Mouse (Mus musculus): Measurements from ENCODE around the gene Carm1. TPM values are rescaled to one million over a fixed set of nuclear protein-coding genes. Genes with fewer than 3 reads are reported as not detected.

Gene Carm1
- polyA plus RNA-seq, 1 experiment from 2014 or later: 78.0 TPM

DNA sequence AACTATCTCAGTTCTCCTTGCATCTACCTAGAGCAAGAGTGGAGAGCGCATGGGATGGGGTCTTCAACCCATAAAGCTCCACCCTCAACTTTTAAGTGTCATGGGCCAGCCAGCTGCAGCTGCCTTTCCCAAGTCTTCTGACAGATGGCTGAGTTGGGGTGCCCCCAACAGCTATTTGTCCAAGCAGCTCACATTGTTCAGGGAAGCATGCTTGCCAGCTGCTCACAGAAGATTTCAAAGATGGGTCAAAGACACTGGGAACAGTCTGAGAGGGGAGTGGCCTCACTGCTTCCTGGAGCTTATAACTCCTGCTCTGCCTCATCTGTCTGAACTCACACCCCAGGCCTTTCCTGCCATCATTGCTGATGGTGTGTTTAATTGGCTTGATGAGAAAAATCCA is 29.6 kb downstream of the Carm1 start:
- Histone ChIP-seq H3K27ac (ENCODE audit: low read depth, low read length) (no peak overlapping the region), H3K9me3 (ENCODE audit: control insufficient read depth, low read length) (no peaks in the 10 kb centered on the region), H3K27me3 (ENCODE audit: control insufficient read depth, insufficient read depth, low read length) (no peaks in the 10 kb centered on the region), H3K9ac (ENCODE audit: low read length) (no peak overlapping the region), H3K4me2 (ENCODE audit: low read depth, low read length, severe bottlenecking) (no peak overlapping the region), H3K4me3 (ENCODE audit: low read depth, low read length) (no peak overlapping the region), H3K36me3 (ENCODE audit: control insufficient read depth, insufficient read depth, low read length) (peaks cover 22% of the 10 kb centered on the region; the same call in 1 of the 2 replicates), H3K4me1 (replicated peaks; ENCODE audit: control insufficient read depth, insufficient read depth, low read length) (no peaks in the 10 kb centered on the region)
- WGBS: 93% methylated on average over 1 of the region's 1 CpGs
- ATAC-seq (replicated peaks; ENCODE audit: low FRiP score) (no peak), DNase-seq (ENCODE audit: low spot score) (no peak)

DNA sequence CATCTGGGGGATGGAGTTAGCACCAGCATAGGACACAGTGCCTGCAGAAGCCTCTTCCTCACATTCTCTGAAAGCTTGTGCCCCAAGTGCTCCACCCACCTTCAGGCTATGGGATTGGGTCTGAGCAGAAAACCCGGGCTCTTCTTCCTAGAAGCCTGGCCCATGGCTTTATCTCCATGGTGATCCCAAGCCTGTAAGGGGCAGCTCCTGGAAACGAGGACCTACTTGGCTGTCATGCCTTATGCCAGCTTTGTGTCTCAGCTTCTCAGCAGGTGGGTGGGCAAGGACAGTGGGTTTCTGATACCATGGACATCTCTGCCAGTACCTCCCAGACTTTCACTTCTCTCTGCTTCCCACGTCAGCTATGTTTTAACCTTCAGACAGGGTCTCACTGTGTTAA is 31.5 kb downstream of the Carm1 start:
- H3K27ac ChIP-seq (ENCODE audit: low read depth, low read length): no peak overlapping the region
- DNase-seq (ENCODE audit: low spot score) (no peak), ATAC-seq (replicated peaks; ENCODE audit: low FRiP score) (no peak)
- no peak overlapping the region for H3K9ac ChIP-seq (ENCODE audit: low read length)
- no peaks in the 10 kb centered on the region for H3K27me3 ChIP-seq (ENCODE audit: control insufficient read depth, insufficient read depth, low read length)
- H3K4me3 ChIP-seq (ENCODE audit: low read depth, low read length): no peak overlapping the region
- H3K4me1 ChIP-seq (replicated peaks; ENCODE audit: control insufficient read depth, insufficient read depth, low read length): no peaks in the 10 kb centered on the region
- H3K36me3 ChIP-seq (ENCODE audit: control insufficient read depth, insufficient read depth, low read length): peaks cover 23% of the 10 kb centered on the region; the same call in 1 of the 2 replicates
- WGBS: 81% methylated on average over 3 of the region's 3 CpGs
- H3K4me2 ChIP-seq (ENCODE audit: low read depth, low read length, severe bottlenecking): no peak overlapping the region
- no peaks in the 10 kb centered on the region for H3K9me3 ChIP-seq (ENCODE audit: control insufficient read depth, low read length)

DNA sequence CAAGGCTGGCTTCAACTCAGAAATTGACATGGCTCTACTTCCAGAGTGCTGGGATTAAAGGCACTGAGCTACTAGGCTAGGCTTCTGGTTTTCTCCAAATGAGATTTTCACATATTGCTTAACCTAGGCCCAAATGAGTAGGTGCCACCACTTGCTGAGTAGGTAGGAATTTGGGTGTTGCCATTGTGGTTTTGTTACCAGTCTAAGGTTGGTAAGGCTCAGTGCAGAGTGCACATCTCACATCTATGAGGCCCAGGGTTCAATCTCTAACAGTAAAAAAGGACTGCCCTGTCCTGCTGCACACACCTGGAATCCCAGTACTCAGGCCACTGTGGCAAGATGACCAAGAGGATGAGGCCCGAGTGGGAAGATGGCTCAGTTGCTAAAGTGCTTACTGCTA is 38.7 kb downstream of the Carm1 start:
- Histone ChIP-seq H3K4me2 (ENCODE audit: low read depth, low read length, severe bottlenecking) (no peak overlapping the region), H3K9me3 (ENCODE audit: control insufficient read depth, low read length) (no peaks in the 10 kb centered on the region), H3K4me3 (ENCODE audit: low read depth, low read length) (no peak overlapping the region), H3K9ac (ENCODE audit: low read length) (no peak overlapping the region), H3K27me3 (ENCODE audit: control insufficient read depth, insufficient read depth, low read length) (no peaks in the 10 kb centered on the region), H3K27ac (ENCODE audit: low read depth, low read length) (no peak overlapping the region), H3K4me1 (replicated peaks; ENCODE audit: control insufficient read depth, insufficient read depth, low read length) (no peaks in the 10 kb centered on the region), H3K36me3 (ENCODE audit: control insufficient read depth, insufficient read depth, low read length) (peaks cover 24% of the 10 kb centered on the region)
- no peak for ATAC-seq (replicated peaks; ENCODE audit: low FRiP score)
- 94% methylated on average over 1 of the region's 1 CpGs for WGBS
- DNase-seq (ENCODE audit: low spot score): no peak

DNA sequence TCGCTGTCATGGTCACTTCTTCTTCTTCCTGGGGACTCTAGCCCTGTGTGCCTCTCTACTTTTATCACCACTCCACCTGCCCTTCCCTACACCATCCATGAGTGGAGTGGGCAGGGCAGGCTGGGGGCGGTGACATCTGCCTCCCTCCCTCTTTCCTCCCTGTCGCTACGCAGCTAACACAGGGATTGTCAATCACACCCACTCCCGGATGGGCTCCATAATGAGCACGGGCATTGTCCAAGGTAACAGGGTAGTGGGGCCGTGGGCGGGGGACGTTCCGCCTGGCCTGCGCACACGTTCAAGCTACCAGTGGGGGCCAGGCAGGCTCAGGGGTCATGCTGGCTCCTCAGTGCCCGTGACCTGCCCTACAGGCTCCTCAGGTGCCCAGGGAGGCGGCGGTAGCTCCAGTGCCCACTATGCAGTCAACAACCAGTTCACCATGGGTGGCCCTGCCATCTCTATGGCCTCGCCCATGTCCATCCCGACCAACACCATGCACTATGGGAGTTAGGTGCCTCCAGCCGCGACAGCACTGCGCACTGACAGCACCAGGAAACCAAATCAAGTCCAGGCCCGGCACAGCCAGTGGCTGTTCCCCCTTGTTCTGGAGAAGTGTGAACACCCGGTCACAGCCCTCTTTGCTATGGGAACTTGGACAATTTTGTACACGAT is 41.1 kb downstream of the Carm1 start:
- Histone ChIP-seq H3K4me3 (ENCODE audit: low read depth, low read length) (no peak overlapping the region), H3K4me1 (replicated peaks; ENCODE audit: control insufficient read depth, insufficient read depth, low read length) (peaks cover 5% of the 10 kb centered on the region; the same call in 1 of the 2 replicates), H3K4me2 (ENCODE audit: low read depth, low read length, severe bottlenecking) (no peak overlapping the region), H3K27ac (ENCODE audit: low read depth, low read length) (no peak overlapping the region), H3K9ac (ENCODE audit: low read length) (no peak overlapping the region), H3K9me3 (ENCODE audit: control insufficient read depth, low read length) (no peaks in the 10 kb centered on the region), H3K27me3 (ENCODE audit: control insufficient read depth, insufficient read depth, low read length) (no peaks in the 10 kb centered on the region), H3K36me3 (ENCODE audit: control insufficient read depth, insufficient read depth, low read length) (peaks cover 22% of the 10 kb centered on the region)
- WGBS: 91% methylated on average over 23 of the region's 23 CpGs
- DNase-seq (ENCODE audit: low spot score) (no peak), ATAC-seq (replicated peaks; ENCODE audit: low FRiP score) (no peak)

DNA sequence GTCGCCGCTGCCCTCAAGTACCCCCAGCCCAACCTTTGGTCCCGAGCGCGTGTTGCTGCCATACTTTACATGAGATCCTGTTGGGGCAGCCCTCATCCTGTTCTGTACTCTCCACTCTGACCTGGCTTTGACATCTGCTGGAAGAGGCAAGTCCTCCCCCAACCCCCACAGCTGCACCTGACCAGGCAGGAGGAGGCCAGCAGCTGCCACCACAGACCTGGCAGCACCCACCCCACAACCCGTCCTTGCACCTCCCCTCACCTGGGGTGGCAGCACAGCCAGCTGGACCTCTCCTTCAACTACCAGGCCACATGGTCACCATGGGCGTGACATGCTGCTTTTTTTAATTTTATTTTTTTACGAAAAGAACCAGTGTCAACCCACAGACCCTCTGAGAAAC is 41.7 kb downstream of the Carm1 start:
- Histone ChIP-seq H3K9me3 (ENCODE audit: control insufficient read depth, low read length) (no peaks in the 10 kb centered on the region), H3K27me3 (ENCODE audit: control insufficient read depth, insufficient read depth, low read length) (no peaks in the 10 kb centered on the region), H3K4me2 (ENCODE audit: low read depth, low read length, severe bottlenecking) (no peak overlapping the region), H3K4me3 (ENCODE audit: low read depth, low read length) (no peak overlapping the region), H3K4me1 (replicated peaks; ENCODE audit: control insufficient read depth, insufficient read depth, low read length) (peaks cover 5% of the 10 kb centered on the region; the same call in 1 of the 2 replicates), H3K9ac (ENCODE audit: low read length) (no peak overlapping the region), H3K27ac (ENCODE audit: low read depth, low read length) (no peak overlapping the region), H3K36me3 (ENCODE audit: control insufficient read depth, insufficient read depth, low read length) (peaks cover 19% of the 10 kb centered on the region)
- ATAC-seq (replicated peaks; ENCODE audit: low FRiP score) (no peak), DNase-seq (ENCODE audit: low spot score) (no peak)
- 87% methylated on average over 8 of the region's 8 CpGs for WGBS

DNA sequence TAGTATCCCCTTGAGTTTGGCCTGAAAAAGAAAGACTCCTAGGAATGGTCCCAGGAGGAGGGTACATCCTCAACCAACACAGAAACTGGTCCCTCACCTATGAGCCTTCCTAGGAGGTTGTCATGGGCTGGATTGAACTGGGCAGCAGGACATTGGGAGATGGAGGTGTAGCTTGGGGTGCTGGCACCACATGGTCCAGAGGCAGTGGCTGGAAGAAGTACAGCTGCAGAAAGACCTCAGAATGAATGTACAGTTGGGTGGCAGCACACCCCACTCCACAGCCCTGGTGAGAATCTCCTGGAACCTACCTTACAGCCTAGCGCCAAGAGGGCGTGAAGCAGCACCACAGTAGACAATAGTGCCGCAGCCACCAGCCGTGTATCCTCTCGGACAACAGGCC is 42.8 kb downstream of the Carm1 start:
- Histone ChIP-seq H3K27ac (ENCODE audit: low read depth, low read length) (no peak overlapping the region), H3K36me3 (ENCODE audit: control insufficient read depth, insufficient read depth, low read length) (peaks cover 14% of the 10 kb centered on the region), H3K27me3 (ENCODE audit: control insufficient read depth, insufficient read depth, low read length) (no peaks in the 10 kb centered on the region), H3K4me3 (ENCODE audit: low read depth, low read length) (no peak overlapping the region), H3K4me2 (ENCODE audit: low read depth, low read length, severe bottlenecking) (no peak overlapping the region), H3K9ac (ENCODE audit: low read length) (no peak overlapping the region), H3K9me3 (ENCODE audit: control insufficient read depth, low read length) (no peaks in the 10 kb centered on the region), H3K4me1 (replicated peaks; ENCODE audit: control insufficient read depth, insufficient read depth, low read length) (peaks cover 10% of the 10 kb centered on the region; the same call in 1 of the 2 replicates)
- ATAC-seq (replicated peaks; ENCODE audit: low FRiP score) (no peak), DNase-seq (ENCODE audit: low spot score) (no peak)
- WGBS: 90% methylated on average over 5 of the region's 5 CpGs

DNA sequence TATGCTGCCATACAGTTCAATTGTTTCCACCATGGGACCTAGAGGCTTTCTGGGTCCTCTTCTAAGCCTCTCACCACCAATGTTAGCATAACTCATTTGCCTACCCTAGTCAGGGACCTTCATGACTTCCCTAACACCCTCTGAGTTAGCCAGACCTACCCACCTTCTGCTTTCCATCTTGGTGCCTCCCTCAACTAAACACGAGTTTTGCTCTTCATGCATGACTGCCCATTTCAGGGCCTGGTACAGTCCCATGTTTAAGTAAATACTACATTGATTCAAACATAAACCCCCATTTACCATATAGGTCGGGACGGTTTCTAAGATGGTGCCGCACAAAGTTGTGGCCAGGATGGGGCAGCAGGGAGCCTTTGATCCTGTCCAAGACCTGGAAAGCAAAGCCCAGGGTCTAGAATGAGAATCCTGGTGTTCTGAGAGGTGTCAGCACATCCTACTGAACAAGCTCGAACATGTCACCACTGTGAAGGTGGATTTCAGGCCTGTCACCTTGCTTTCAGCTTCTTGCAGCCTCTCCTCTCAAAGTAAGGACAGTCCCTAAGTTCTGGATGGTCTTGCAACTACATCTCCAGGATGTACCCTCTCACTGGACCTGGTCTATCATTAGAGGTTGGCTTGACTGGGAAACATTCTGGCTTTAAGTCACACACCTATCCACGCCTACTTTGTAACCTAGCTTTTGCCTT is 44.6 kb downstream of the Carm1 start:
- no peak overlapping the region for H3K27ac ChIP-seq (ENCODE audit: low read depth, low read length)

DNA sequence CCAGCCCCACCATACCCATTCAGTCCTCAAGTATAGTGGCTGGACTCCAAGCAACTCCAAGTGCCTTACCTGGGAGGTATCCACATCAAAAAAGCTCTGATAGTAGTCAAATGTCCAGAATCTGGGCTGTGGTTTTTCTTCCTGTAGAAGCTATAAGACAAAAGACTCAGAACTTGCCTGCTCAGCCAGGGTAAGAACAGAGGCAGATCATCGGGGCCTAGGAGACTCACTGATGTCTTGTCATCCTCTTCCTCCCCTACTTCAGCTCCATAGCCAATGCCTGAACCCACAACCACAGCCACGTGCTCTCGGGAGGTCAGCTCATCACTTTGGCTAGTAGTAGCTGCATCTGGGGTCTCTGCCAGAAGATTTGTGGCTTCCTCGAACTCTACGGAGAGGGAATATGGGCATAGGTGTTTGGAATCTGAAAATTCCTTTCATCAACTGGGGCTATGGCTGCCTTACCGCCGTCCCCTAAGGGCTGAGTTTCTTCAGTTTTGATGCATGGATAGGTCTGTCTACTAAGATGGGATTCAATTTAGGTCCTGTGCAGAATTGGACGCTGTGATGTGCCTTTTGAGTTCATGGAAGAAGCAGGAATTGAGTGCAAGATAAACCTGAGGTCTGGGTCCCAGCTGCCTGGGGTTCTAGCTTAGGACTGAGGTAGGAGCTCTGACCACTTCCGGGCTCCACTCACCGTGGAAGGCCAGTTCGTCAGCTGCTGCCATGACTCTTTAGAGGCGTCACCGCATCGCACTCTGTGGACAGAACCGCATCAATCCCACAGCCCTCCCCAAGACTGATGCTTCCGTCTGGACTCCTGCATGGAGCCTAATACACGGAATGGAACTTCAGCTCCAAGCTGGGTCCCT is 45.4 kb downstream of the Carm1 start:
- Histone ChIP-seq H3K36me3 (ENCODE audit: control insufficient read depth, insufficient read depth, low read length) (peaks cover 7% of the 10 kb centered on the region), H3K4me3 (ENCODE audit: low read depth, low read length) (peak overlapping the region; percentile 93), H3K4me1 (replicated peaks; ENCODE audit: control insufficient read depth, insufficient read depth, low read length) (peaks cover 10% of the 10 kb centered on the region; the same call in 1 of the 2 replicates), H3K4me2 (ENCODE audit: low read depth, low read length, severe bottlenecking) (peak overlapping the region; percentile 90), H3K27me3 (ENCODE audit: control insufficient read depth, insufficient read depth, low read length) (no peaks in the 10 kb centered on the region), H3K27ac (ENCODE audit: low read depth, low read length) (0 out of 2 replicates have a peak overlapping the region, but pooled peaks have one; percentile 21), H3K9me3 (ENCODE audit: control insufficient read depth, low read length) (no peaks in the 10 kb centered on the region), H3K9ac (ENCODE audit: low read length) (peak overlapping the region; percentile 88)
- ATAC-seq (replicated peaks; ENCODE audit: low FRiP score) (no peak; the same call in 1 of the 2 replicates), DNase-seq (ENCODE audit: low spot score) (no peak)
- WGBS: 22% methylated on average over 17 of the region's 17 CpGs

More for the DNA sequence above, 44.6 kb downstream of the Carm1 start:
- no peak overlapping the region for H3K4me3 ChIP-seq (ENCODE audit: low read depth, low read length)
- peaks cover 10% of the 10 kb centered on the region; the same call in 1 of the 2 replicates for H3K4me1 ChIP-seq (replicated peaks; ENCODE audit: control insufficient read depth, insufficient read depth, low read length)
- H3K9me3 ChIP-seq (ENCODE audit: control insufficient read depth, low read length): no peaks in the 10 kb centered on the region
- DNase-seq (ENCODE audit: low spot score): no peak
- no peak overlapping the region for H3K9ac ChIP-seq (ENCODE audit: low read length)
- no peak overlapping the region for H3K4me2 ChIP-seq (ENCODE audit: low read depth, low read length, severe bottlenecking)
- no peaks in the 10 kb centered on the region for H3K27me3 ChIP-seq (ENCODE audit: control insufficient read depth, insufficient read depth, low read length)
- peaks cover 10% of the 10 kb centered on the region for H3K36me3 ChIP-seq (ENCODE audit: control insufficient read depth, insufficient read depth, low read length)
- WGBS: 80% methylated on average over 6 of the region's 6 CpGs
- ATAC-seq (replicated peaks; ENCODE audit: low FRiP score): no peak
